Mouse (Mus musculus): ENCODE measurements around the gene Hand2.

DNA sequence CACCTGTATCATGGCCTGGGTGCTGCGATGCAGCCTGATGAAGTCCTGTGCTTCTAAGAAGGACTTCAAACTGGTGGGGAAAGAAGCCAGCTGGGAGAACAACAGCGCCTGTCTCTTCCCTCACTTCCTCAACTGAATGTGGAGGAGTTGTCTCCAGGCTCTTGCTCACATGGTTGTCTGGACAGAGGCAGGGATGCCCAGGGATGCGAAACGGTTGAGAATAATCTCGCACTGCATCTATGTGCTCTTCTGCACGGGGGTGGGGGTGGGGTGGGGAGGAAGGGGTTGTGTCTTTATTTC is 20.7 kb downstream of the Hand2 start:
- TF ChIP-seq POLR2A (IDR thresholded peaks at IDR 0.05; ENCODE audit: borderline replicate concordance, extremely low read depth, insufficient read depth, insufficient read length, poor library complexity, severe bottlenecking) = no peak
- no peak for TF ChIP-seq CTCF (IDR thresholded peaks at IDR 0.05; ENCODE audit: borderline replicate concordance, extremely low read depth, insufficient read depth, insufficient read length)
